Mouse (Mus musculus): ENCODE measurements around the gene Cep83. TPM values are rescaled to one million over a fixed set of nuclear protein-coding genes. Genes with fewer than 3 reads are reported as not detected.
"Not testable (repeated sequence)": the region's sequence is repeated elsewhere in the genome, so short reads cannot be mapped to it uniquely, and the experiment has no call there.

Gene Cep83
- polyA plus RNA-seq, 1 experiment from 2014 or later = 15.5 TPM

- Histone ChIP-seq H3K27ac (no peak overlapping the region), H3K4me2 (no peak overlapping the region)
- WGBS = 63% methylated on average over 3 of the region's 3 CpGs
Observed at GRCm38 (mm10) chr10:94709622-94710319, 21.3 kb downstream of the Cep83 start.

DNA sequence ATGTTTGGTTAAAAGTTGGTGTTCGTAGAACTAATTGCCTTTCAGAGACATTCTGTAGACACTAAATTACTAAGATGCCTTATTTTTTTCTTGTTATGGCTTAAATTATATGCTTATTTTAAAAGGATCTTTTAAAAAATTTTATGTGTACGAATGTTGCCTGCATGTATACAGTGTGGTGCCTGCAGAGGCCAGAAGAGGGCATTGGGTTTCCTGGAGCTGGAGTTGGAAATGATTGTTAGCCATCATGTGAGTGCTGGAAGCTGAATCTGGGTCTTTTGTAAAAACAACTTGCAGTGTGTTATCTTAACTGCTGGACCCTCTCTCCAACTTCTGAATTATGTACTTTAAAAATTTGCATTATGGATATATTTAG, 21.9 kb downstream of the Cep83 start:
- Histone ChIP-seq H3K27ac (no peak overlapping the region), H3K4me3 (replicated peaks) (no peak overlapping the region), H3K9me3 (replicated peaks) (no peaks in the 10 kb centered on the region), H3K4me1 (0 out of 2 replicates have a peak, but pooled peaks cover 2% of the 10 kb centered on the region), H3K36me3 (no peaks in the 10 kb centered on the region), H3K9ac (no peak overlapping the region), H3K4me2 (no peak overlapping the region), H3K27me3 (no peaks in the 10 kb centered on the region)
- 76% methylated on average over 2 of the region's 2 CpGs for WGBS
- ATAC-seq (replicated peaks; ENCODE audit: low FRiP score) = no peak

More at GRCm38 (mm10) chr10:94709622-94710319, 21.3 kb downstream of the Cep83 start:
- Histone ChIP-seq H3K4me3 (replicated peaks) (no peak overlapping the region), H3K9me3 (replicated peaks) (no peaks in the 10 kb centered on the region), H3K36me3 (no peaks in the 10 kb centered on the region), H3K4me1 (0 out of 2 replicates have a peak, but pooled peaks cover 2% of the 10 kb centered on the region), H3K27me3 (no peaks in the 10 kb centered on the region), H3K9ac (no peak overlapping the region)
- no peak for ATAC-seq (replicated peaks; ENCODE audit: low FRiP score)

DNA sequence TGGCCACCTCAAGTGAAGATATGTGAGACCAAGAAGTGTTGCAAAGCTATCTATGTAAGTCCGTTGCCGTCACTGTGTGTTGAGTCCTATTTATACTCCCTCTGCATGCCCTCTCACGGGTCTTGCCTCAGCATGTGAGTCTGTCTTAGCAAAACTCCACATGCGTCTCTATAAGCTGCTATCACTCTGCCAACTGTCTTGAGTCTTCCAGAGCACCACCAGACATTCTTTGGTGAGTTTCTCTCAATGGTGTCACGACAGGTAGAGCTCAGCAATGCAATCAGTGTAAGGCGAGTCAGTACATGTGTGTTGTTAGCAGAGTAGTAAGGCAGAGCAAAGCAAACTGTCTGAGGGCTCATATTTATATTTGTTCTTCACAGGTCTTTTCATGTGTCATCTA, 31.8 kb downstream of the Cep83 start:
- Histone ChIP-seq H3K9me3 (replicated peaks) (no peaks in the 10 kb centered on the region), H3K4me2 (no peak overlapping the region), H3K4me3 (replicated peaks) (no peak overlapping the region), H3K4me1 (no peaks in the 10 kb centered on the region), H3K36me3 (peaks cover 10% of the 10 kb centered on the region; the same call in 1 of the 2 replicates), H3K9ac (no peak overlapping the region), H3K27ac (no peak overlapping the region), H3K27me3 (no peaks in the 10 kb centered on the region)
- ATAC-seq (replicated peaks; ENCODE audit: low FRiP score) = no peak
- WGBS = 92% methylated on average over 6 of the region's 6 CpGs

GRCm38 (mm10) chr10:94728053-94728452, 39.6 kb downstream of the Cep83 start:
- 92% methylated on average over 2 of the region's 2 CpGs for WGBS

GRCm38 (mm10) chr10:94730445-94730844, 42.0 kb downstream of the Cep83 start:
- H3K27me3 ChIP-seq = no peaks in the 10 kb centered on the region
- no peak overlapping the region for H3K9ac ChIP-seq
- no peaks in the 10 kb centered on the region for H3K9me3 ChIP-seq (replicated peaks)
- no peak overlapping the region for H3K27ac ChIP-seq
- no peak overlapping the region for H3K4me3 ChIP-seq (replicated peaks)
- H3K36me3 ChIP-seq = peaks cover 10% of the 10 kb centered on the region; the same call in 1 of the 2 replicates
- ATAC-seq (replicated peaks; ENCODE audit: low FRiP score) = no peak
- 96% methylated on average over 3 of the region's 3 CpGs for WGBS
- no peak overlapping the region for H3K4me2 ChIP-seq
- no peaks in the 10 kb centered on the region for H3K4me1 ChIP-seq

More at GRCm38 (mm10) chr10:94728053-94728452, 39.6 kb downstream of the Cep83 start:
- H3K4me3 ChIP-seq (replicated peaks); H3K9ac ChIP-seq; H3K9me3 ChIP-seq (replicated peaks); ATAC-seq (replicated peaks; ENCODE audit: low FRiP score); H3K27me3 ChIP-seq; H3K4me1 ChIP-seq; H3K4me2 ChIP-seq; H3K27ac ChIP-seq: not testable (repeated sequence)
- H3K36me3 ChIP-seq = peaks cover 10% of the 10 kb centered on the region; the same call in 1 of the 2 replicates

DNA sequence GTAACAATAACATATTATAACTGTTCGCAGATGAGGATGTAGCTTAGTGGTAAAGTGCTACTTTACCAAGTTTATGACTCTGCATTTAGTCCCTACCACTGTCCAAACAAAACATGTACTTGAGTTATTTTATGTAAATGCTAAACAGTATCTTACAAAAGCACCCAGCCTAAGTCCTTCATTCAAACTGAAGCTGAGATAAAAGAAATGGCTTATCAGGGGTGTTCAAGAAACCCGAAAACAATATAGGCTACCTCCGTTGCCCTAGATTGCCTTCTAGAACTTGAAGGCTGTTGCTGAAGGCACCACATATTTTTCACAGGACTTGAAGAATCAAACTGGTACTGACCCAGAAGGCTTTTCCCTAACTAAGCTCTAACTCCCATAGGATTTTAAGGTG, 46.4 kb downstream of the Cep83 start:
- H3K9ac ChIP-seq = no peak overlapping the region
- H3K27me3 ChIP-seq = no peaks in the 10 kb centered on the region
- H3K9me3 ChIP-seq (replicated peaks) = no peaks in the 10 kb centered on the region
- no peak overlapping the region for H3K27ac ChIP-seq
- 95% methylated on average over 3 of the region's 3 CpGs for WGBS
- H3K4me1 ChIP-seq = no peaks in the 10 kb centered on the region
- H3K36me3 ChIP-seq = no peaks in the 10 kb centered on the region
- no peak for ATAC-seq (replicated peaks; ENCODE audit: low FRiP score)
- H3K4me3 ChIP-seq (replicated peaks) = no peak overlapping the region
- H3K4me2 ChIP-seq = no peak overlapping the region

- WGBS = 68% methylated on average over 2 of the region's 2 CpGs
- H3K4me3 ChIP-seq (replicated peaks) = no peak overlapping the region
- H3K4me1 ChIP-seq = no peaks in the 10 kb centered on the region
- H3K36me3 ChIP-seq = no peaks in the 10 kb centered on the region
- H3K9ac ChIP-seq = no peak overlapping the region
- H3K9me3 ChIP-seq (replicated peaks) = no peaks in the 10 kb centered on the region
- no peak overlapping the region for H3K27ac ChIP-seq
- H3K27me3 ChIP-seq = no peaks in the 10 kb centered on the region
- no peak overlapping the region for H3K4me2 ChIP-seq
- ATAC-seq (replicated peaks; ENCODE audit: low FRiP score) = no peak
Observed at GRCm38 (mm10) chr10:94740221-94740620, 51.8 kb downstream of the Cep83 start.

- 91% methylated on average over 3 of the region's 3 CpGs for WGBS
- H3K4me1 ChIP-seq = no peaks in the 10 kb centered on the region
- no peaks in the 10 kb centered on the region for H3K27me3 ChIP-seq
- H3K9me3 ChIP-seq (replicated peaks) = no peaks in the 10 kb centered on the region
- H3K36me3 ChIP-seq = no peaks in the 10 kb centered on the region
- no peak for ATAC-seq (replicated peaks; ENCODE audit: low FRiP score)
- H3K27ac ChIP-seq = no peak overlapping the region
- H3K9ac ChIP-seq = no peak overlapping the region
- H3K4me2 ChIP-seq = no peak overlapping the region
- H3K4me3 ChIP-seq (replicated peaks) = no peak overlapping the region
Observed at GRCm38 (mm10) chr10:94741459-94741858, 53.0 kb downstream of the Cep83 start.

GRCm38 (mm10) chr10:94747011-94747410, 58.6 kb downstream of the Cep83 start:
- WGBS = 92% methylated on average over 2 of the region's 2 CpGs
- Histone ChIP-seq H3K4me2 (no peak overlapping the region), H3K4me3 (replicated peaks) (no peak overlapping the region), H3K36me3 (peaks cover 7% of the 10 kb centered on the region; the same call in 1 of the 2 replicates), H3K27me3 (no peaks in the 10 kb centered on the region), H3K9me3 (replicated peaks) (no peaks in the 10 kb centered on the region), H3K27ac (no peak overlapping the region), H3K4me1 (no peaks in the 10 kb centered on the region), H3K9ac (no peak overlapping the region)
- ATAC-seq (replicated peaks; ENCODE audit: low FRiP score) = no peak

- no peak overlapping the region for H3K27ac ChIP-seq
- ATAC-seq (replicated peaks; ENCODE audit: low FRiP score) = no peak
- no peak overlapping the region for H3K4me3 ChIP-seq (replicated peaks)
- no peaks in the 10 kb centered on the region for H3K4me1 ChIP-seq
- H3K27me3 ChIP-seq = no peaks in the 10 kb centered on the region
- peaks cover 5% of the 10 kb centered on the region; the same call in 1 of the 2 replicates for H3K36me3 ChIP-seq
- H3K9ac ChIP-seq = no peak overlapping the region
- H3K4me2 ChIP-seq = no peak overlapping the region
- WGBS = 62% methylated on average over 3 of the region's 3 CpGs
- no peaks in the 10 kb centered on the region for H3K9me3 ChIP-seq (replicated peaks)
Observed at GRCm38 (mm10) chr10:94771496-94771895, 83.0 kb downstream of the Cep83 start.

GRCm38 (mm10) chr10:94777576-94777975, 89.1 kb downstream of the Cep83 start:
- 94% methylated on average over 3 of the region's 3 CpGs for WGBS
- no peaks in the 10 kb centered on the region for H3K9me3 ChIP-seq (replicated peaks)
- no peak overlapping the region for H3K4me3 ChIP-seq (replicated peaks)
- H3K36me3 ChIP-seq = peaks cover 9% of the 10 kb centered on the region
- no peaks in the 10 kb centered on the region for H3K27me3 ChIP-seq
- ATAC-seq (replicated peaks; ENCODE audit: low FRiP score) = no peak
- H3K4me2 ChIP-seq = no peak overlapping the region
- no peak overlapping the region for H3K9ac ChIP-seq
- H3K27ac ChIP-seq = no peak overlapping the region
- H3K4me1 ChIP-seq = no peaks in the 10 kb centered on the region

DNA sequence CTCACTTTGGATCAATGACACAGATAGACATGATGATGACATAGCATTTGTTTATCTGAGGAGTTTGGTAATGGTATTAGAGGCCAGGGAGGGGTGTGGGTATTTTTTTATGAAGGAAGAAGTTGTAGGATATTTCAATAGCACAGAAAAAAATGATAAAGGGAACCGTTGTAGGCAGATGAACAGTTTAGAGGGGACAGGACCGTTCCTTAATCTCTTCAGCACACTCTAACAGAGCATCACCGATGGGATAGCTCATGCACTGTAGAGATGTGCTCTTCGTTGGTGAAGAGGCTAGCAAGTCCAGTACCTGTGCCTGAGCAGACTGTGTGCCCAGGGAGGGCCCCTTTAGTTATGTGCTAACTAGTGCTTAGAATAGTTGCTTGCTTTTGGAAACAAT, 90.9 kb downstream of the Cep83 start:
- Histone ChIP-seq H3K27me3 (no peaks in the 10 kb centered on the region), H3K4me1 (no peaks in the 10 kb centered on the region), H3K9ac (no peak overlapping the region), H3K27ac (no peak overlapping the region), H3K9me3 (replicated peaks) (no peaks in the 10 kb centered on the region), H3K4me2 (no peak overlapping the region), H3K4me3 (replicated peaks) (no peak overlapping the region), H3K36me3 (peaks cover 9% of the 10 kb centered on the region)
- ATAC-seq (replicated peaks; ENCODE audit: low FRiP score) = no peak
- 90% methylated on average over 4 of the region's 4 CpGs for WGBS
